Mouse (Mus musculus) myocyte (in vitro differentiated cells): ENCODE data around the gene Dohh.

Source experiments
- MAX ChIP-seq: IDR thresholded peaks from one replicate; pipeline ENCODE4 v1.6.1; 2011; ENCODE audit warnings: low read depth, mild to moderate bottlenecking, control low read depth
- POLR2A ChIP-seq: IDR thresholded peaks from one replicate; pipeline ENCODE4 v1.6.1; 2011; ENCODE audit warnings: low read depth, mild to moderate bottlenecking, control low read depth, moderate library complexity; ENCODE audit not compliant: insufficient read length
- TCF12 ChIP-seq: IDR thresholded peaks from one replicate; pipeline ENCODE4 v1.6.1; 2011; ENCODE audit warnings: mild to moderate bottlenecking, control low read depth; ENCODE audit not compliant: poor library complexity, insufficient read depth, severe bottlenecking
- USF1 ChIP-seq: IDR thresholded peaks from one replicate; pipeline ENCODE4 v1.6.1; 2011; ENCODE audit warnings: low read depth, mild to moderate bottlenecking, control low read depth, moderate library complexity

- TF ChIP-seq USF1 (no peak), MAX (no peak), TCF12 (no peak), POLR2A (no peak)
Observed at GRCm38 (mm10) chr10:81377362-81377664, 6.9 kb upstream of the Dohh start.
